Mouse (Mus musculus): ENCODE measurements at regions not wholly inside any gene's neighbourhood (a gene's known extent, or its start where the extent isn't known, plus 50 kb on each side); places are given as distances from the start of the nearest gene placed in this dataset.

DNA sequence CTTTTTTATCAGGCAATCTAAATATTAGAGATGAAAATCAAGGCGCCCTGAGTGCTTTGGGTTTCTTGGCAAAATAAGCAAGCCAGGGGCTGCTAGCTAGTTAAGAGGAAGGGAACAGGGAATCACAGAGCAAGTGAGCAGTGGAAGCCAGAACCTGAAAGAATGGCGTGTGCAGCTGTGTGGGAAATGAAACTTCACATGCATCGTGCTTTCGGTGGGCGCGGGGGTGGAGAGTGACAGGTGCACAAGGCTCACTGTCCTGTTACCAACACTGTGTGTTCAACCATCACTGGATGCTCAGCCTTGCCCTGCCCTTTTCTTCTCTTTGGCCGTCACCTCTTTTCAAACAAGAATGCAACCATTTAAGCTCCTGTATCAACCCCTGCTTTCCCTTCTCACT, 501.2 kb upstream of the Tbx3 start:
- no peak overlapping the region for H3K9ac ChIP-seq
- 95% methylated on average over 7 of the region's 7 CpGs for WGBS

DNA sequence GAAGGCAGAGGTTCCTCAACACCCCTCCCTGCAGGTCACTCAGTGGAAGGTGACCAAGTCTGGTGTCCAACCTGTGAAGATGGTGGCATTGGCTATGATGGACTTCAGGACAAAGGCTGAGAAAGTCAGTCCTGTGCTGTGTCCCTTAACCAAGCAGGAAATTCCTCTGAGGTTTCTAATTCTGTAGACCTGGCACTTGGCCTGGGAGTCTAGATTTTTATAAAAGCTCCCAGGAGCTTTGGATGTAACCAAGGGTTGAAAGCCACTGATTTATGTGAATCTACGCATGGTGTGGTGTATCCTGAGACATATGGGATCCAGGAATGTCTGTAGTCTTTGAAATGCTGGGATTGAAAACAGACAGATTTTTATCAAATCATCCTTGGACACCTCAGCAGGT, 498.8 kb upstream of the Tbx3 start:
- peaks cover 12% of the 10 kb centered on the region; the same call in 1 of the 2 replicates for H3K4me1 ChIP-seq
- no peak for ATAC-seq (ENCODE audit: low FRiP score, low read depth)
- no peak overlapping the region for H3K4me2 ChIP-seq (replicated peaks)
- WGBS, result 86% methylated on average over 1 of the region's 1 CpGs
- no peaks in the 10 kb centered on the region for H3K36me3 ChIP-seq
- H3K9me3 ChIP-seq, result no peaks in the 10 kb centered on the region
- H3K27ac ChIP-seq, result no peak overlapping the region
- peaks cover 50% of the 10 kb centered on the region for H3K27me3 ChIP-seq
- H3K4me3 ChIP-seq, result no peak overlapping the region
- H3K9ac ChIP-seq, result no peak overlapping the region

More for the DNA sequence above, 501.2 kb upstream of the Tbx3 start:
- no peak for ATAC-seq (ENCODE audit: low FRiP score, low read depth)
- H3K27ac ChIP-seq, result no peak overlapping the region
- no peaks in the 10 kb centered on the region for H3K36me3 ChIP-seq
- no peak overlapping the region for H3K4me3 ChIP-seq
- H3K27me3 ChIP-seq, result peaks cover 50% of the 10 kb centered on the region
- H3K4me1 ChIP-seq, result no peaks in the 10 kb centered on the region
- no peaks in the 10 kb centered on the region for H3K9me3 ChIP-seq
- no peak overlapping the region for H3K4me2 ChIP-seq (replicated peaks)

DNA sequence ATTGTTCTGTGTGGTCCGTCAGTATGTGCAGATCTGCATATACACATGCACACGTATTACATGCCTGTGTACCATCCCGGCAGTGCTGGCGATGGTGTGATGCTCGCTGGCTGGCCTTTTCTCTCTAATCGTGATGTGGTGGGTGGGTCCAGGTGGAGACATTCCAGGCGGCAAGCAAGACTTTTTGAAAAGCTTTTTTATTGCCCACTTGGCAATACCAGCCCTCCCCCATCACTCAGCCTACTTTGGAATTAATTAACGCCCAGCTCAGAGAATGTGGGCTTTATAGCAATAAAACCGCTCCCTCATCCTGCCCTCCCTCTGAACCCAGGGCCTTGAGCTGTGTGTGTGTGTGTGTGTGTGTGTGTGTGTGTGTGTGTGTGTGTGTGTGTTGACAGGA, 491.7 kb upstream of the Tbx3 start:
- no peak overlapping the region for H3K4me3 ChIP-seq
- no peak overlapping the region; the same call in 1 of the 2 replicates for H3K27ac ChIP-seq
- no peak overlapping the region for H3K9ac ChIP-seq
- H3K4me1 ChIP-seq, result peaks cover 30% of the 10 kb centered on the region
- no peaks in the 10 kb centered on the region for H3K9me3 ChIP-seq
- peak overlapping the region; percentile 23; the same call in 1 of the 2 replicates for H3K4me2 ChIP-seq (replicated peaks)
- ATAC-seq (ENCODE audit: low FRiP score, low read depth), result peak; percentile 67
- WGBS, result 7% methylated on average over 9 of the region's 9 CpGs
- H3K36me3 ChIP-seq, result no peaks in the 10 kb centered on the region
- H3K27me3 ChIP-seq, result peaks cover 51% of the 10 kb centered on the region

DNA sequence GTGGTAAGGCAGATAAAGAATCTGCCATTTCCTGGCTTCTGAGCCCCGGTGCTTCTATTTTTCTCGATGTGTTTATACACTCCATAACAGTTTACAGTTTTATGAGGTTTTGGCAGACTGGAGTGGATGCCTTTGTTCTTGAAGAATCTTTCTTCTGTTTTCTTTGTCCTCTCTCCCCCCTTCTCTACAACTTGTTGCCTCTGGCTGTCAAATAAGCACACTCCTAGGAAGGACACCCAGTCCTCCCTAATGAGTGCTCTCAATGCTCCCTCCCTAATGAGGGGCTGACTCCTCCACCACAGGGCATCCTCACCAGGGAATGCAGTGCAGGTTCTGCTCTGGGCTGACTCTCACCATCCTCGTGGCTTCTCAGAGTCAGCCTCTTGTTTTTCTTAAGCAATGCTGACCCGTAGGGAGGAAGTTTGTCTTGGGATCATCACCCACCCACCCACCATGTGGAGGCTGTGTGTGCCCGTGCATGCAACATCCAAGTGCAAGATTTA, 486.9 kb upstream of the Tbx3 start:
- Histone ChIP-seq H3K9me3 (no peaks in the 10 kb centered on the region), H3K4me2 (replicated peaks) (no peak overlapping the region), H3K9ac (0 out of 2 replicates have a peak overlapping the region, but pooled peaks have one; percentile 19), H3K4me1 (peaks cover 20% of the 10 kb centered on the region), H3K27me3 (peaks cover 52% of the 10 kb centered on the region), H3K36me3 (no peaks in the 10 kb centered on the region), H3K27ac (no peak overlapping the region), H3K4me3 (no peak overlapping the region)
- ATAC-seq (ENCODE audit: low FRiP score, low read depth), result no peak
- 37% methylated on average over 5 of the region's 5 CpGs for WGBS

- Histone ChIP-seq H3K9ac (no peak overlapping the region), H3K27ac (no peak overlapping the region), H3K27me3 (peaks cover 42% of the 10 kb centered on the region), H3K4me3 (no peak overlapping the region), H3K4me2 (replicated peaks) (no peak overlapping the region), H3K4me1 (peaks cover 10% of the 10 kb centered on the region; the same call in 1 of the 2 replicates), H3K9me3 (peaks cover 6% of the 10 kb centered on the region), H3K36me3 (no peaks in the 10 kb centered on the region)
- ATAC-seq (ENCODE audit: low FRiP score, low read depth), result no peak
- WGBS, result 64% methylated on average over 3 of the region's 3 CpGs
These were observed 483.9 kb upstream of the Tbx3 start for GRCm38 (mm10) chr5:119186611-119187010.

- H3K27ac ChIP-seq, result no peak overlapping the region
- ATAC-seq (ENCODE audit: low FRiP score, low read depth), result no peak
- H3K4me2 ChIP-seq (replicated peaks), result no peak overlapping the region
- peaks cover 6% of the 10 kb centered on the region for H3K9me3 ChIP-seq
- peaks cover 10% of the 10 kb centered on the region; the same call in 1 of the 2 replicates for H3K4me1 ChIP-seq
- peaks cover 36% of the 10 kb centered on the region for H3K27me3 ChIP-seq
- 21% methylated on average over 6 of the region's 6 CpGs for WGBS
- no peaks in the 10 kb centered on the region for H3K36me3 ChIP-seq
- no peak overlapping the region for H3K9ac ChIP-seq
- no peak overlapping the region for H3K4me3 ChIP-seq
These were observed 482.0 kb upstream of the Tbx3 start for GRCm38 (mm10) chr5:119188476-119188875.

DNA sequence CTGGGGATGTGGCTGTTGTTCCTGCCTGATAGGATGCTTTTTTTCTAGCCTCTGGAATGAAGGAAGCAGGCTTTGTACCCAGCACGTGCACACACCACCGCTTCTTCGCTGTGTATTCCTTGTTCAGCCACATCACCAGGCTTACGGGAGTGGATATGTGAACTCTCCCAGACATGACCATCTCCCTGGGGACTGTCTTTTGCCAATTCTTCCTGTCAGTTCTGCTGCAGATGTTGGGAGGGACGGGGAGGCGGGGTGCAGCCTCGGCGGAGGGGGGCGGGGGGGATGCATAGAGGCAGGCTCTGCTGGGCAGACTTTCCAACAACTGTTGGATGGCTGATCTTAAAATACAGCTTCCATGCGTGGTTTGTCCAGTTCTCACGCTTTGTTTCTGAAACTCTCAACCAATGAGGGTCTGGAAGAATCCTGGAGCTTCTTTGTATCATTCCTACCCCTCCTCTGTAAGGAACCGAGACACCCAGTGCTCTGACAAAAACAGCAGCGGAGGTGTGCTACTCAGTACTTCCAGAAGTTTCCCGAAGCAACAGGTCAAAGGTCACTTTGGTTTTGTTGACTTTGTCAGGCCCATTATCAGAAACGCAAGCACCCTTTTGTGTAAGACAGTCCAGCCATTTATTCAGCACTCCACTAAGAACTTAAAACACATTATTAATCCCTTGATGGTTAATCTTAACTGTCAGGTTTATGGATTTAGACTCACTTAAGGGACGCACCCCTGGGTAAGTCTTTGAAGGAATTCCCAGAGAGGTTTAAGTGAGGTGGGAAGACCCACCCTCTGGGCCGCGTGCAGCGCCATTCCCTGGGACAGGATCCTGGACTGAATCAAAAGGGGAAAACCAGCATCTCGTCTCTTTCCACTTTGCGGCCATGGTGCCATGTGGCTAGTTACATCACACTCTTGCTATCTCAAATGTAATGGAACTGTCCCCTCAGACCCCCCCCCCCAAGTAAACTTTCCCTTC, 476.5 kb upstream of the Tbx3 start:
- peaks cover 6% of the 10 kb centered on the region for H3K9me3 ChIP-seq
- no peak for ATAC-seq (ENCODE audit: low FRiP score, low read depth)
- no peak overlapping the region for H3K9ac ChIP-seq
- H3K4me1 ChIP-seq, result 0 out of 2 replicates have a peak, but pooled peaks cover 10% of the 10 kb centered on the region
- H3K27me3 ChIP-seq, result peaks cover 41% of the 10 kb centered on the region
- no peaks in the 10 kb centered on the region for H3K36me3 ChIP-seq
- H3K4me2 ChIP-seq (replicated peaks), result no peak overlapping the region
- no peak overlapping the region for H3K27ac ChIP-seq
- WGBS, result 50% methylated on average over 21 of the region's 21 CpGs
- H3K4me3 ChIP-seq, result no peak overlapping the region

- Histone ChIP-seq H3K9me3 (no peaks in the 10 kb centered on the region), H3K4me1 (0 out of 2 replicates have a peak, but pooled peaks cover 5% of the 10 kb centered on the region), H3K27me3 (peaks cover 33% of the 10 kb centered on the region), H3K36me3 (no peaks in the 10 kb centered on the region), H3K4me2 (replicated peaks) (no peak overlapping the region), H3K9ac (no peak overlapping the region), H3K27ac (no peak overlapping the region), H3K4me3 (no peak overlapping the region)
- no peak for ATAC-seq (ENCODE audit: low FRiP score, low read depth)
- WGBS, result 39% methylated on average over 9 of the region's 9 CpGs
These were observed 470.6 kb upstream of the Tbx3 start for GRCm38 (mm10) chr5:119199906-119200305.

DNA sequence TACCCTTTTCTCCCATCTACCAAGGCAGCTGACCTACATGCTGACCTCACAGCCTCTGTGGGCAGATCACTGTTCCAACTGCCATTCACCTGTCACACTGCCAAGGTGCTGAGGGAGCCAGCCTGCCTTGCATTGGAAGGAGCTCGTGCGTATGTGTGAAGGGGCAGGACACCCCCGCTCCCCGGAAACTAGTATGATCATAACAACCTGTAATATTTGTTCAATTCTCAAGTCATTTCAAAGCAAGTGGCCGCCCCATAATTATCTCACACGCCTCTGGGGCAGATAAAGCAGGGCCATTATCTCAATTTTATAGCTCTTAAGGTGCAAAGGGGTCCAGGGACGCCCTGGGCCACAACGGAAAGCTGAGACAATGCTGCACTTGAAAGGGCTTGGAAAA, 469.2 kb upstream of the Tbx3 start:
- Histone ChIP-seq H3K27ac (no peak overlapping the region), H3K36me3 (no peaks in the 10 kb centered on the region), H3K4me2 (replicated peaks) (no peak overlapping the region), H3K9me3 (no peaks in the 10 kb centered on the region), H3K9ac (no peak overlapping the region), H3K4me1 (0 out of 2 replicates have a peak, but pooled peaks cover 5% of the 10 kb centered on the region), H3K27me3 (peaks cover 23% of the 10 kb centered on the region), H3K4me3 (no peak overlapping the region)
- WGBS, result 50% methylated on average over 8 of the region's 8 CpGs
- no peak for ATAC-seq (ENCODE audit: low FRiP score, low read depth)

GRCm38 (mm10) chr5:119204736-119205135, 465.7 kb upstream of the Tbx3 start:
- Histone ChIP-seq H3K9me3 (peaks cover 8% of the 10 kb centered on the region; the same call in 1 of the 2 replicates), H3K36me3 (no peaks in the 10 kb centered on the region), H3K4me1 (no peaks in the 10 kb centered on the region), H3K9ac (no peak overlapping the region), H3K27me3 (peaks cover 15% of the 10 kb centered on the region), H3K4me2 (replicated peaks) (no peak overlapping the region), H3K27ac (no peak overlapping the region), H3K4me3 (no peak overlapping the region)
- WGBS, result 46% methylated on average over 2 of the region's 2 CpGs
- ATAC-seq (ENCODE audit: low FRiP score, low read depth), result no peak

- Histone ChIP-seq H3K27ac (no peak overlapping the region), H3K9ac (no peak overlapping the region), H3K36me3 (no peaks in the 10 kb centered on the region), H3K9me3 (peaks cover 11% of the 10 kb centered on the region; the same call in 1 of the 2 replicates), H3K4me1 (no peaks in the 10 kb centered on the region), H3K4me2 (replicated peaks) (no peak overlapping the region), H3K4me3 (no peak overlapping the region), H3K27me3 (peaks cover 3% of the 10 kb centered on the region)
- 66% methylated on average over 13 of the region's 13 CpGs for WGBS
- no peak for ATAC-seq (ENCODE audit: low FRiP score, low read depth)
These were observed 462.4 kb upstream of the Tbx3 start for GRCm38 (mm10) chr5:119208077-119208476.

- H3K9ac ChIP-seq, result no peak overlapping the region
- H3K27ac ChIP-seq, result no peak overlapping the region
- ATAC-seq (ENCODE audit: low FRiP score, low read depth), result no peak
- H3K36me3 ChIP-seq, result no peaks in the 10 kb centered on the region
- peaks cover 35% of the 10 kb centered on the region for H3K27me3 ChIP-seq
- H3K9me3 ChIP-seq, result peaks cover 16% of the 10 kb centered on the region; the same call in 1 of the 2 replicates
- no peak overlapping the region for H3K4me3 ChIP-seq
- H3K4me1 ChIP-seq, result peaks cover 11% of the 10 kb centered on the region
- WGBS, result 66% methylated on average over 4 of the region's 4 CpGs
- H3K4me2 ChIP-seq (replicated peaks), result no peak overlapping the region
These were observed 457.3 kb upstream of the Tbx3 start for GRCm38 (mm10) chr5:119213196-119213595.

Data from limb, embryonic 13.5 days (tissue).